Mouse (Mus musculus): ENCODE results near the gene Ormdl2. TPM values are rescaled to one million over a fixed set of nuclear protein-coding genes. Genes with fewer than 3 reads are reported as not detected.
A peak's percentile ranks its signal among the peaks of the same experiment; 100 is the strongest.

Gene Ormdl2
- polyA plus RNA-seq, 1 experiment from 2014 or later = 39.2 TPM

- H3K4me3 ChIP-seq = peak overlapping the region; percentile 77
- peak overlapping the region; percentile 96 for H3K27ac ChIP-seq (ENCODE audit: poor library complexity, severe bottlenecking)
- no peaks in the 10 kb centered on the region for H3K9me3 ChIP-seq (replicated peaks)
- peak overlapping the region; percentile 86 for H3K9ac ChIP-seq
- peaks cover 40% of the 10 kb centered on the region for H3K4me1 ChIP-seq (replicated peaks)
- H3K36me3 ChIP-seq = peaks cover 46% of the 10 kb centered on the region
- no peaks in the 10 kb centered on the region for H3K27me3 ChIP-seq (replicated peaks)
- peak overlapping the region; percentile 85 for H3K4me2 ChIP-seq
- no peak for ATAC-seq (ENCODE audit: insufficient number of reproducible peaks, low FRiP score)
- 12% methylated on average over 6 of the region's 6 CpGs for WGBS
These were observed 18.1 kb downstream of the Ormdl2 start for GRCm38 (mm10) chr10:128803361-128803760.

DNA sequence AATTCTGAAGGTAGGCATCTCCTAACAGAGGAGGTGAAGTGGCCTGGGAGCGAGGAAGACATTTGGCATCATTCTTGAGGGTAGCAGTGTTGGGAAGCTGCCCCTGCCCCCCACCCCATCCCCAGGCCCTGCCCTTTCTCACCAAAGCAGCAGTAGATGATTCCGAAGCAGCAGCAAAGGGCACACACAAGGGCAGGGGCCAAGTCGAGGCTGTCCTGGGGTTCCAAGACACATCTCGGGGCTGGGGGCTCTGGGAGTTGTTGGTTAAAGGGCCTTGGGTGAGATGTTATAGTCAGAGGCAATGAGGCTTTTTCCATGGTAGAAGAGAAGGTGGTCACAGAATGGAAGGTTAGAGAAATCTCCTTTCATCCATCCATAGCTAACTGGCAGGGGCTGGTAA is 18.5 kb downstream of the Ormdl2 start:
- Histone ChIP-seq H3K4me1 (replicated peaks) (peaks cover 36% of the 10 kb centered on the region), H3K9ac (peak overlapping the region; percentile 86), H3K4me2 (peak overlapping the region; percentile 85), H3K36me3 (peaks cover 42% of the 10 kb centered on the region), H3K27me3 (replicated peaks) (no peaks in the 10 kb centered on the region), H3K9me3 (replicated peaks) (no peaks in the 10 kb centered on the region), H3K4me3 (peak overlapping the region; percentile 77), H3K27ac (ENCODE audit: poor library complexity, severe bottlenecking) (peak overlapping the region; percentile 96; the same call in 1 of the 2 replicates)
- no peak for ATAC-seq (ENCODE audit: insufficient number of reproducible peaks, low FRiP score)
- WGBS = 46% methylated on average over 4 of the region's 4 CpGs

DNA sequence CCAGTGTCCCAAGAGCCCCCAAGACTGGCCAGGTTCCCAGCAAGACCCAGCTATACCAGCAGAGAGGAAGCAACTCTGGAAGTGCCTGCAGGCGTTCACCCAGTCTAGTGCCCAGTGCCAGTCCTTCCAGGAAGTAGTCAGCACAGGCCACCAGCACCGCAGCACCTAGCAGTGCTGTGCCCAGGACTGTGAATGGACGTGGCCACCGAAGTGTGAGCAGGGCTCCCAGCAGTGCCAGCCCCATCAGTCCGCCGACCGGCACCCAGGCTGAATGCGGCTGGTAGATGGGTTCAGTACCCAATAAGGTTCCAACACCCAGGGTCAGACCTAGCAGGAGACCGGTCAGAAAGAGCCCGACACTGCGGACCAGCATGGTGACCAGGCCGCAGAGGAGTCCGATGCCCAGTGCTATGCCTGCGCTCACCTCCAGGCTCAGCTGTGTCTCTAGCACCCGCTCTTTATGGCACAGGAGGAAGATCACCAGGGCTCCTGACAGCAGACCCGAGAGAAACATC is 19.4 kb downstream of the Ormdl2 start:
- H3K4me2 ChIP-seq = peak overlapping the region; percentile 85; the same call in 1 of the 2 replicates

DNA sequence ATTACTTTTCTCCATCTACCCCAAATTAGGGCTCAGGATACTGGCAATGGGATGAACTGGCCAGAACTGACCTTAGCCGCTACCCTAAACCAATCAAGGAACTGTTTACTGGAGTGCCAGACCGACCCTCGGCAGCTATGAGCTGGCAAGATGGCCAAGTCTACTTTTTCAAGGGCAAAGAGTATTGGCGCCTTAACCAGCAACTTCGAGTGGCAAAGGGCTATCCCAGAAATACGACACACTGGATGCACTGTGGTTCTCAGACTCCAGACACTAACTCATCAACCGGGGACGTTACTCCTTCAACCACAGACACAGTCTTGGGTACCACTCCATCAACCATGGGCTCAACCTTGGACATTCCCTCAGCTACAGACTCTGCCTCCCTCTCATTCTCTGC is 22.8 kb downstream of the Ormdl2 start:
- H3K36me3 ChIP-seq = peaks cover 30% of the 10 kb centered on the region
- H3K4me3 ChIP-seq = no peak overlapping the region
- no peak overlapping the region for H3K4me2 ChIP-seq
- no peaks in the 10 kb centered on the region for H3K27me3 ChIP-seq (replicated peaks)
- 83% methylated on average over 8 of the region's 8 CpGs for WGBS
- H3K9ac ChIP-seq = no peak overlapping the region
- H3K9me3 ChIP-seq (replicated peaks) = no peaks in the 10 kb centered on the region
- H3K27ac ChIP-seq (ENCODE audit: poor library complexity, severe bottlenecking) = no peak overlapping the region
- no peak for ATAC-seq (ENCODE audit: insufficient number of reproducible peaks, low FRiP score)
- H3K4me1 ChIP-seq (replicated peaks) = peaks cover 31% of the 10 kb centered on the region

More for the DNA sequence above, 19.4 kb downstream of the Ormdl2 start:
- Histone ChIP-seq H3K9ac (no peak overlapping the region), H3K4me3 (no peak overlapping the region), H3K27ac (ENCODE audit: poor library complexity, severe bottlenecking) (no peak overlapping the region), H3K4me1 (replicated peaks) (peaks cover 27% of the 10 kb centered on the region), H3K9me3 (replicated peaks) (no peaks in the 10 kb centered on the region), H3K27me3 (replicated peaks) (no peaks in the 10 kb centered on the region), H3K36me3 (peaks cover 34% of the 10 kb centered on the region)
- WGBS = 85% methylated on average over 16 of the region's 16 CpGs
- ATAC-seq (ENCODE audit: insufficient number of reproducible peaks, low FRiP score) = no peak

GRCm38 (mm10) chr10:128795581-128795980 is 25.9 kb downstream of the Ormdl2 start:
- H3K4me2 ChIP-seq = no peak overlapping the region
- H3K27me3 ChIP-seq (replicated peaks) = no peaks in the 10 kb centered on the region
- H3K9ac ChIP-seq = no peak overlapping the region
- H3K27ac ChIP-seq (ENCODE audit: poor library complexity, severe bottlenecking) = no peak overlapping the region
- no peaks in the 10 kb centered on the region for H3K9me3 ChIP-seq (replicated peaks)
- peaks cover 15% of the 10 kb centered on the region; the same call in 1 of the 2 replicates for H3K4me1 ChIP-seq (replicated peaks)
- H3K4me3 ChIP-seq = no peak overlapping the region
- 94% methylated on average over 3 of the region's 3 CpGs for WGBS
- no peak for ATAC-seq (ENCODE audit: insufficient number of reproducible peaks, low FRiP score)
- H3K36me3 ChIP-seq = peaks cover 14% of the 10 kb centered on the region

DNA sequence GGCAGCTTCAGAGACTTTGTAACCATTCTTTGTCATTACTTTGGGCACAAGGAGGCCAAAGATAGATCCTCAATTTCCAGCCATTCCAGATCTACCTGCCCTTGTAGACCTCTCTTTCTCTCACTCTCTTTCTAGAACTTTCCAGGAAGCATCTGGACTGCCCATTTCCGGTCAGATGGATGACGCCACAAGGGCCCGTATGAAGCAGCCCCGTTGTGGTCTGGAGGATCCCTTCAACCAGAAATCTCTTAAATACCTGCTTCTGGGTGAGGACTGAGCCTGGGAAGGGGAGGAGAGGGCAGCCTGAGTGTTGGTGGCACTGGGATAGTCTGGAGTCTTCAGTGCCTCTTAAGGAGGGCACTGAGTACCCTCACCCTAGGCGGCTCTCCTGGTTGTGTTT is 27.1 kb downstream of the Ormdl2 start:
- peaks cover 6% of the 10 kb centered on the region for H3K36me3 ChIP-seq
- H3K4me2 ChIP-seq = no peak overlapping the region
- no peak overlapping the region for H3K9ac ChIP-seq
- no peaks in the 10 kb centered on the region for H3K27me3 ChIP-seq (replicated peaks)
- no peak overlapping the region for H3K4me3 ChIP-seq
- peaks cover 15% of the 10 kb centered on the region; the same call in 1 of the 2 replicates for H3K4me1 ChIP-seq (replicated peaks)
- 82% methylated on average over 5 of the region's 5 CpGs for WGBS
- no peak overlapping the region for H3K27ac ChIP-seq (ENCODE audit: poor library complexity, severe bottlenecking)
- no peaks in the 10 kb centered on the region for H3K9me3 ChIP-seq (replicated peaks)
- no peak for ATAC-seq (ENCODE audit: insufficient number of reproducible peaks, low FRiP score)

- H3K9ac ChIP-seq = no peak overlapping the region
- ATAC-seq (ENCODE audit: insufficient number of reproducible peaks, low FRiP score) = no peak
- H3K4me1 ChIP-seq (replicated peaks) = peaks cover 15% of the 10 kb centered on the region; the same call in 1 of the 2 replicates
- H3K27me3 ChIP-seq (replicated peaks) = no peaks in the 10 kb centered on the region
- H3K4me2 ChIP-seq = no peak overlapping the region
- 93% methylated on average over 1 of the region's 1 CpGs for WGBS
- H3K4me3 ChIP-seq = no peak overlapping the region
- H3K36me3 ChIP-seq = no peaks in the 10 kb centered on the region; the same call in 1 of the 2 replicates
- no peaks in the 10 kb centered on the region for H3K9me3 ChIP-seq (replicated peaks)
- no peak overlapping the region for H3K27ac ChIP-seq (ENCODE audit: poor library complexity, severe bottlenecking)
These were observed 28.2 kb downstream of the Ormdl2 start for GRCm38 (mm10) chr10:128793258-128793657.

GRCm38 (mm10) chr10:128792041-128792440 is 29.4 kb downstream of the Ormdl2 start:
- H3K36me3 ChIP-seq = no peaks in the 10 kb centered on the region
- H3K4me2 ChIP-seq = no peak overlapping the region
- ATAC-seq (ENCODE audit: insufficient number of reproducible peaks, low FRiP score) = no peak
- no peak overlapping the region for H3K9ac ChIP-seq
- H3K4me3 ChIP-seq = no peak overlapping the region
- H3K27me3 ChIP-seq (replicated peaks) = no peaks in the 10 kb centered on the region
- peaks cover 15% of the 10 kb centered on the region; the same call in 1 of the 2 replicates for H3K4me1 ChIP-seq (replicated peaks)
- no peaks in the 10 kb centered on the region for H3K9me3 ChIP-seq (replicated peaks)
- H3K27ac ChIP-seq (ENCODE audit: poor library complexity, severe bottlenecking) = no peak overlapping the region

GRCm38 (mm10) chr10:128790398-128791124 is 30.9 kb downstream of the Ormdl2 start, which contains the start of gene Mmp19:
Gene Mmp19, plus strand, starts transcription at chr10:128790910.
- no peaks in the 10 kb centered on the region for H3K36me3 ChIP-seq
- H3K9ac ChIP-seq = no peak within 1 kb of the TSS
- peaks cover 10% of the 10 kb centered on the region; the same call in 1 of the 2 replicates for H3K4me1 ChIP-seq (replicated peaks)
- H3K4me3 ChIP-seq = no peak within 1 kb of the TSS
- WGBS = 63% methylated on average over 7 of the region's 7 CpGs
- 0 out of 2 replicates have a peak within 1 kb of the TSS, but pooled peaks have one; percentile 2 for H3K27ac ChIP-seq (ENCODE audit: poor library complexity, severe bottlenecking)
- H3K27me3 ChIP-seq (replicated peaks) = no peaks in the 10 kb centered on the region
- no peak; the same call in 1 of the 2 replicates for ATAC-seq (ENCODE audit: insufficient number of reproducible peaks, low FRiP score)
- no peaks in the 10 kb centered on the region for H3K9me3 ChIP-seq (replicated peaks)
- 0 out of 2 replicates have a peak within 1 kb of the TSS, but pooled peaks have one; percentile 15 for H3K4me2 ChIP-seq

GRCm38 (mm10) chr10:128780200-128780599 is 41.2 kb downstream of the Ormdl2 start:
- H3K4me1 ChIP-seq (replicated peaks) = no peaks in the 10 kb centered on the region
- ATAC-seq (ENCODE audit: insufficient number of reproducible peaks, low FRiP score) = no peak
- no peaks in the 10 kb centered on the region for H3K36me3 ChIP-seq
- H3K9ac ChIP-seq = no peak overlapping the region
- WGBS = 93% methylated on average over 1 of the region's 1 CpGs
- no peak overlapping the region for H3K4me2 ChIP-seq
- no peak overlapping the region for H3K27ac ChIP-seq (ENCODE audit: poor library complexity, severe bottlenecking)
- H3K4me3 ChIP-seq = no peak overlapping the region
- H3K9me3 ChIP-seq (replicated peaks) = peaks cover 12% of the 10 kb centered on the region
- H3K27me3 ChIP-seq (replicated peaks) = no peaks in the 10 kb centered on the region

DNA sequence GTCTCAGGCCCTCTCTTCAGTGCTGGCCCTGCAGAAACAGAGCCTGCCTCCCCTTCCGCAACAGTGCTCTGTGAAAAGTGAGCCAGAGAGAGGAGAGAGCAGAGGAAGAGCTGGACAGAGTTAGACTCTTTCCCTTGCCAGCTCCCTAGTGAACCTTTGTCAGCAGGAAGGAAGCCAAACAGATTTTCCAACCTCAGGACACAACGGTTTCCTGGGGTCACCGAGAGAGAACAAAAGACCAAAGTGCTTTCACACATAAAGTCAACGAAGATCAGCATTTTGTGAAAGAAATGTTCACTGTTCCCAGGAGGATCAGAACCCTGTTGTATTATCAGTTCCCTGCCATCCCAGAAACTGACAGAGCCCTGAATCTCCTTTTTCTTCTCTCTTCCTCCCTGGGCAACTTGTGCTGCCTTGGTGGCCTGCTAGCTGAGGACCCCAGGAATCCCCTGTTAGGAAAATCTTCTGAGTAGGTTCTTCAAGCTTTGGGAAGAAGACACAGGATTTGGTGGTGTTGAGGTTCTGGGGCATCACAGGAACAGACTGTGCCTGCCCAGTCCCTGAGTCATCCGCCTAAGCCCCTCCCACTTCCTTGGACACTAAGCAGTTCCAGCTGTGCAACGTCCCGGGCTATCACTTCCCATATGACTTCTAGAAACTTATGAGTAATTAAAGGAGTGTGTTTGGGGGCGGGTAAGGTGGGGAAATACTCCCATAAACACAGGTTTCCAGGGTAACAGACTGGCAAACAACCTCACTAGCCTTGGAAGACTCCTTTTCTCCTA is 42.2 kb downstream of the Ormdl2 start:
- ATAC-seq (ENCODE audit: insufficient number of reproducible peaks, low FRiP score) = peak; percentile 88
- Histone ChIP-seq H3K4me1 (replicated peaks) (no peaks in the 10 kb centered on the region), H3K4me3 (no peak overlapping the region), H3K9me3 (replicated peaks) (peaks cover 7% of the 10 kb centered on the region), H3K27me3 (replicated peaks) (no peaks in the 10 kb centered on the region), H3K27ac (ENCODE audit: poor library complexity, severe bottlenecking) (peak overlapping the region; percentile 88), H3K36me3 (no peaks in the 10 kb centered on the region), H3K4me2 (no peak overlapping the region), H3K9ac (no peak overlapping the region)
- WGBS = 27% methylated on average over 8 of the region's 8 CpGs

Data from heart, embryonic 12.5 days (tissue).